In genomic region chr6:136010290-136011037, GRCm38 (mm10) we compare ENCODE assay signal across 9 mouse cellular contexts.
DNase-seq lines count a peak whose midpoint lies in the region; ATAC-seq and TF ChIP-seq lines count a peak whose summit lies in the region.
"Had no signal": no experiment of that assay in that cellular context is flagged by ENCODE, and none has a peak within 500 bp of the region (broad histone marks: within the 10 kb centered on the region; RNA-seq: fewer than 3 reads in every experiment).

No protein-coding gene starts in this region.

- H3K36me3 ChIP-seq in hindbrain, embryonic 11.5 days (ENCODE audit: control insufficient read depth, insufficient read depth, low read length): no peaks in the 10 kb centered on the region
- H3K36me3 ChIP-seq in midbrain, postnatal 0 days (ENCODE audit: insufficient read depth, low read length): no peaks in the 10 kb centered on the region
- H3K36me3 ChIP-seq: heart, embryonic 13.5 days had no signal

- H3K4me3 ChIP-seq in hindbrain, embryonic 11.5 days (ENCODE audit: low read depth, low read length): no peak overlapping the region
- no peak overlapping the region for H3K4me3 ChIP-seq in midbrain, postnatal 0 days (ENCODE audit: low read depth, low read length)
- H3K4me3 ChIP-seq: heart, embryonic 13.5 days had no signal

- H3K27me3 ChIP-seq in hindbrain, embryonic 11.5 days (ENCODE audit: control insufficient read depth, insufficient read depth, low read length): no peaks in the 10 kb centered on the region
- H3K27me3 ChIP-seq in midbrain, postnatal 0 days (ENCODE audit: insufficient read depth, low read length): no peaks in the 10 kb centered on the region
- H3K27me3 ChIP-seq: heart, embryonic 13.5 days had no signal

- peak; percentile 25; the same call in 1 of the 2 replicates for ATAC-seq in hindbrain, embryonic 11.5 days (ENCODE audit: low FRiP score)
- ATAC-seq in midbrain, postnatal 0 days (ENCODE audit: low FRiP score): peak; percentile 25
- ATAC-seq in erythroblast, adult 5-6 weeks (replicated peaks; ENCODE audit: low FRiP score, poor library complexity, severe bottlenecking): no peak

- peak; percentile 7 to 31 for DNase-seq in adrenal gland, postnatal 36 days
- no peak for DNase-seq in adrenal gland, postnatal 10 days
- peak; percentile 60 to 62 for DNase-seq in left cerebral cortex, postnatal 14 days (ENCODE audit: low spot score in 2 of 2)
- DNase-seq in left cerebral cortex, adult 8-10 months (ENCODE audit: low spot score in 2 of 2): no peak
- peak; percentile 25 for DNase-seq in hindbrain, embryonic 11.5 days (ENCODE audit: low spot score)
- DNase-seq in midbrain, postnatal 0 days (ENCODE audit: low spot score): peak; percentile 69
- no peak for DNase-seq in frontal cortex, postnatal 10 days (ENCODE audit: low spot score in 2 of 2)

- no peak overlapping the region for H3K9ac ChIP-seq in hindbrain, embryonic 11.5 days (ENCODE audit: low read depth, low read length)
- H3K9ac ChIP-seq in midbrain, postnatal 0 days (replicated peaks; ENCODE audit: low read length, poor library complexity, severe bottlenecking): 0 out of 2 replicates have a peak overlapping the region, but pooled peaks have one; percentile 3
- H3K9ac ChIP-seq: heart, embryonic 13.5 days had no signal

- WGBS in hindbrain, embryonic 11.5 days: 37% methylated on average over 7 of the region's 7 CpGs
- WGBS in midbrain, postnatal 0 days: 18% methylated on average over 7 of the region's 7 CpGs

- TF ChIP-seq CTCF in midbrain, postnatal 0 days (IDR thresholded peaks at IDR 0.05): no peak

- H3K27ac ChIP-seq in hindbrain, embryonic 11.5 days (ENCODE audit: low read depth, low read length): no peak overlapping the region
- peak overlapping the region; percentile 57 for H3K27ac ChIP-seq in midbrain, postnatal 0 days (ENCODE audit: low read depth, low read length)
- H3K27ac ChIP-seq: heart, embryonic 13.5 days had no signal

- H3K4me2 ChIP-seq in hindbrain, embryonic 11.5 days (replicated peaks; ENCODE audit: low read depth, low read length): no peak overlapping the region
- H3K4me2 ChIP-seq in midbrain, postnatal 0 days (ENCODE audit: low read depth, low read length, poor library complexity, severe bottlenecking): peak overlapping the region; percentile 1; the same call in 1 of the 2 replicates
- H3K4me2 ChIP-seq: heart, embryonic 13.5 days had no signal

- H3K4me1 ChIP-seq in hindbrain, embryonic 11.5 days (replicated peaks; ENCODE audit: control insufficient read depth, insufficient read depth, low read length): no peaks in the 10 kb centered on the region
- peaks cover 11% of the 10 kb centered on the region for H3K4me1 ChIP-seq in midbrain, postnatal 0 days (ENCODE audit: insufficient read depth, low read length)
- H3K4me1 ChIP-seq: heart, embryonic 13.5 days had no signal

- intact Hi-C loops in left cerebral cortex, postnatal 14 days (cut with DNase I): no loop called here

- H3K9me3 ChIP-seq in hindbrain, embryonic 11.5 days (ENCODE audit: control insufficient read depth, low read length): no peaks in the 10 kb centered on the region
- no peaks in the 10 kb centered on the region for H3K9me3 ChIP-seq in midbrain, postnatal 0 days (ENCODE audit: low read length)
- H3K9me3 ChIP-seq: heart, embryonic 13.5 days had no signal

Comparison
In these comparisons a context has a peak if more than half of its experiments do, and no peak if none do; other contexts are left out.
1. DNase-seq: peak in adrenal gland, postnatal 36 days (2 of 2), left cerebral cortex, postnatal 14 days (2 of 2), hindbrain, embryonic 11.5 days (single experiment) and midbrain, postnatal 0 days (single experiment); none in adrenal gland, postnatal 10 days (single experiment), left cerebral cortex, adult 8-10 months (0 of 2) and frontal cortex, postnatal 10 days (0 of 2).